Mouse (Mus musculus): ENCODE results near the gene Gtf3c2.

The Gtf3c2 gene

DNA sequence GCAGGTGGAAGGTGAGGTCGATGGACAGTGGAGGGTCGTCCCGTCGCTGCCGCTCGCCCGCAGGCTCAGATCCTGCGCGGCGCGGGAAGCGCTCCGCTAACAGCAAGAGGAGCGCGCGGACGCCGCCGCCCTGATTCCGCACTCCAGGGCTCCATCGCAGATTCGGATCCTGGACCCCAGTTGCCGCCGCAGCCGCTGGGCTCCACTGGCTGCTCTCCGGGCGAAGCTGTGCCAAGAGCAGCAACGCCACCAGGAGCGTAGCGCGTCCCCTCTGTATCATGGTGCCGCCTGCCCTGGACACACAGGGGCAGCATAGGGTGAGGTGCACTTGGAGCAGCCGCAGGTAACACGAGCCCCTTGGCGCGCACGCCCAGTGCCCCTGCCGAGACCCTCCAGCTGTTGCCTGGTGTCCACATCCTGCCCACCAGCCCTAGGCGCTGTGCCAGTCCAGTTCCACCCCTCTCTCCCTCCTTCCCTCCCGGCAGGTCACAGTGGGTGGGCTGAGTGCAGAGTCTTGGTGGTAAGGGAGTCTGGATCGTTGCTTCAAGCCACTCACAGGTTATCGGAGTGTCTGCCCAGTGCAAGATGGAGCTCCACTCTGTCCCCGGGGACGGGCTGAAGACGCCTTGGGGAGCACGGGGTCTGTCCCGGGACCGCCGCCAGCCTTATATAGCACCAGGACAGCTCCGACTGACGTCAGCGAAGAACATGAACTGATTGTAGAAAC lies 41.5 kb downstream of the Gtf3c2 start, which contains the start of gene Ucn:
Gene Ucn (minus strand): TSS at position 589 of the 727 bp plus-strand sequence.
- DNase-seq, result no peak

DNA sequence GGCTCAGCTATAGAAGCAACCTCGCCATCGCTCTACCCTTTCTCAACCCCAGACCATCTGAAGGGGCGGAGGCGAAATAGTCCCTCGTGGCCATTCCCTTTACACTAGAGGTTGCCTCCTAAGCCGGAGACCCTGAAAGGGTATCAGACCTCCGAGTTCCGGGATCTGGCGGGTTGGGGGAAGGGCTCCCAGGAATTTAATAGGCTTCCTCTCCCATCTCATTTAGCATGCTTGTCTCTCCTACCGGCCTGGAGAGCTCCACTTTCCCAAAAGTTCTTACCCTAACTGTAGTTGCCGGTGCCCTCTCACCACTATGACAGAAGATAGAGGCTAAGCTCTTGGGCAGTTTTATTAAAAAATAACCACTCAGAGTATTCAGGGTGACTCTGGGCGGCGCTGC lies 42.3 kb downstream of the Gtf3c2 start:
- DNase-seq, result no peak

DNA sequence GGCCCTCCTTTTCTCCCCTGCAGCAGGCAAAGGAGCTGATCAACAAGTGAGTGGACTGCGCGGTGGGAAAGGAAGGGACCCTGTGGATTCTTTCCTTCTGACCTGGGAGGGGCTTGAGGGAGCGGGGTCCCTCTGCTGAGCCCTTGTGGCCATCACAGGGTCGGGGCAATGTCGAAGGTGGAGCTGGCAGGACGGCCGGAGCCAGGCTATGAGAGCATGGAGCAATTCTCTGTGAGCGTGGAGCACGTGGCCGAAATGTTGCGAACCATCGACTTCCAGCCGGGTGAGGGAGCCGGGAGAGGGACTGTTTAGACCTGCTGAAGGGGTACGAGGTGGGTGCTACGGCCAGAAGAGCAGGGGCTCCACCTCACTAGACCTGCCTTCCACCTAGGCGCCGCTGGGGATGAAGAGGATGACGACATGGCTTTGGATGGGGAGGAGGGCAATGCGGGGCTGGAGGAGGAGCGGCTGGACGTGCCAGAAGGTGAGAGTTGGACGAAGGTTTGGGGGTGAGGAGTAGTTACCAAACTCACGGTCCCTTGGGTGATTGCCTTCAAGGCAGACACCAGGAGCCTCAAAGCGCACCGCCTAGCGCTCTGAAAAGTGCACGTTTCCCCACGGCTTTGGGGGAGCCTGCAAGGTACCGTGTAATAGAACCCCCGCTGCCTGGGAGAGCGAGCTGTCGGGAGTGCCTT lies 43.1 kb downstream of the Gtf3c2 start:
- DNase-seq, result no peak

DNA sequence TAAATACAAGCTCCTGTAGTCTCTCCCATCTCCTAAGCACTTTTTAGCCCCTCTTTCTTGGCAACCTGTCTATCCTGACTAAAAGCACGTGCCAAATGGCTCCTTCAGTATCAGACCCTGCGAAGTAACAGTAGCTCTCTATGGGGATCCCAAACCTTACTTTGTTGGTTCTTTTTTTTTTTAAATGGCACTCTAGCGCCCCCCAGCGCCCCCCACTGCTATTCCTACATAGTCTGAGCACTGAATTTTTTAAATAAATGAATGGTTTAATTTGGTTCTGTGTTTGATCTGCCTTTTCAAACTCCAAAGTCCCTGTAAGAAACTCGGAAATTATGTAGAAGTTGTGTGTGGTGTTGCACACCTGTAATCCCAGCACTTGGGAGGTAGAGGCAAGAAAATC lies 53.9 kb downstream of the Gtf3c2 start:
- DNase-seq, result no peak

DNA sequence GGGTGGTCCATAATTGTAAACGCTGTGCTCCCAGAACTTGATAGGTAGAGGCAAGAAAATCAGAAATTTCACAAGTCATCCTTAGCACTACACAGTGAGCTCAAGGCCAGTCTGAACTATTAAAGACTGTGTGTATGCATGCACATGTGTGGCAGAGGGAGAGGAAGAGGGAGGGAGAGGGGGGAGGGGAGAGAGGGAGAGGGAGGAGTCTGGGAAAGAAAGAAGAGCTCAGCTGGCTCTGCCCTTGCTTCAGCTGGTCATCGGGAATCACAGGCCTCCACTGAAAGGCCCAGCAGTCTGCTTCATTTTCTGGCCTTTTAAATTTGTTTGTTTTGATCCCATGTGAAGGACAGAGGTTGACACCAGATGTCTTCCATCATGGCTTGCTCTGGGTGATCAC lies 56.5 kb downstream of the Gtf3c2 start:
- no peak for DNase-seq

DNA sequence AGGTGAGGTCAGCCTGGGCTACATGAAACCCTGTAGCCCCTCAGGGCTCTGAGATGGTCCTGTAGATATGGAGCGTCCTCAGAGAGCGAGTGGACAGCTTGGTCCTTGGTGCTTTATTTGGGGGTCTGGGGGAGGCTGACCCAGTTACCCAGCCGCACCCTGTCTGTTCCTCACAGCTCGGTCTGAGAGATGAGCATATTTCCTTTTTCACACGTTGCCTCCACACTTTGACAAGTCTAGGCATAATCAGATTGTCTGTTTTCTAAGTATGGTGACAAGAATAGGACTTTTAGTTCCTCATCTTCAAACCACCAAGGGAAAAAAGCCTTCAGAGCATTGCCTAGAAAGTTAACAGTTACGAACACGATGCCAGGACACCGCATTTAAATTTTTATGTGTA lies 58.8 kb downstream of the Gtf3c2 start:
- DNase-seq, result no peak

DNA sequence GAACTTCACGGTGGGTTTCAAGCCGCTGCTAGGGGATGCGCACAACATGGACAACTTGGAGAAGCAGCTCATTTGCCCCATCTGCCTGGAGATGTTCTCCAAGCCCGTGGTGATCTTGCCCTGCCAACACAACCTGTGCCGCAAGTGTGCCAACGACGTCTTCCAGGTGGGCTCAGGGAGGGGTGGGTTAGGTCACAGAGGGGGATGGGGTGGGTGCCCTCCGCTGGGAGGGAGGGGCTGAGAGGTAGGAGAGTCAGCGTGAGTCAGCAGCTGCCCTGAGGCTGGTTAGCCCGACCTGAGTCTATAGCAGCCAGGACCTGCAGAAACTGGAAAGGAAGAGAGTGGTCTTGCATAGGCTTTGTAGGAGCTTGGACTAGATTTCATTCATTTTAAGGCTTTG lies 63.0 kb downstream of the Gtf3c2 start:
- DNase-seq, result no peak

DNA sequence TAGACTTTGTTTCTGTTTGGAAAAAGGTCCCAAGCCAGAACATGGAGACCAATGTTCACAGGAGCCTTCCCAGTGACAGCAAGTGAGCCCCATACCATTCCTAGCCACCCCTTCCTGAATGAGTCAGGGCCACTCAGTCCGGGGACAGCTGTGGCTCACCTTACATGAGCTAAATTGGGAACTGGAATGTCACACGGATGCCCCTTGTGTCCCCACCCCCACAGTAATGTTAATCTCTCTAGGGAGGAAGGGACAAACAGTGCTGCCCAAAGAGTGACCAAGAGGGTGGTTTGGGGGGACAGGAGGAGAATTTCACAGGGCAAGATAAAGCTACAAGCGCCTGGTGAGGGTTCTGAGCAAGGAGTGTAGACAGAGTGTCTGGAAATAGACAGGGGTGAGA lies 63.6 kb downstream of the Gtf3c2 start, which contains the start of gene Trim54:
Gene Trim54 (plus strand): TSS at position 359 of the 400 bp plus-strand sequence.
- DNase-seq, result no peak

DNA sequence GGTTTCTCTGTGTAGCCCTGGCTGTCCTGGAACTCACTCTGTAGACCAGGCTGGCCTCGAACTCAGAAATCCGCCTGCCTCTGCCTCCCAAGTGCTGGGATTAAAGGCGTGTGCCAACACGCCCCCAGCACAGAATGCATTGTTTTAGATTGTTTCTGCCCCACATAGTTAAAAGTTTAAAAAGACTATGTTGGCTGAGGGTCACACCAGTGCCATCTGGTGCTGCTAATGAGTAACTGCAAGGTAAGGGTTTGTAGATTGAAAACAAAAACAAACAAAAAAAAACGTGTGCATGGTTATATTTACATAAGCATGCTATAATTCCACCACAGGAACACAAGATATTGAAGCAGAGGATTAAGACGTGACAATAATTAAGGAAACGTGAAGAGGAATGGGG lies 69.2 kb downstream of the Gtf3c2 start:
- DNase-seq, result no peak

DNA sequence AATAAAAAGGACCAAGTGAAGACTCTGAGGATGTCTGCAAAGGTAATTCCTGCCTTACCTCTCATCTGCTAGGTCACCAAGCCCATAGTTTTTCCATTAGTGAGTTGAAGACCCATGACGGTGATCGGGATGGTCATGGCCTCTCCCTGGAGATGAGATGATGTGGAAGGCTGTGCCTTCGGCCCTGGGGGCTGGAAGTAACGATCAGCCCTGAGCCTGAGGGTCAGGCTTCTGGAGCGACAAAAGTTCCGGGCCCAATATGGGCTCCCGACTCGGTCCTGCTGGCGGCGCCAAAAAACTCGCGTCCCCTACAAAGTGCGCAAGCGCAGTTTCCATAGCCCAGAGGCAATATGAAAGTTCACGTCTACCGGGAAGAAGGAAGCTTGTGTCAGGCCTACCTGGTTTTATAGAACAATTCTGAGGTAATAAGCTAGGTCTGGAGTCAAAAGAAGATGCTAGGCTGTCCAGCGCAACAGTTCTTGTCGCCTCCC lies 71.9 kb downstream of the Gtf3c2 start, which contains the start of gene Slc30a3:
Gene Slc30a3 (minus strand): TSS at position 238 of the 491 bp plus-strand sequence.
- DNase-seq, result no peak

All from cerebellum, postnatal 36 days (tissue).